In the genomic region with DNA sequence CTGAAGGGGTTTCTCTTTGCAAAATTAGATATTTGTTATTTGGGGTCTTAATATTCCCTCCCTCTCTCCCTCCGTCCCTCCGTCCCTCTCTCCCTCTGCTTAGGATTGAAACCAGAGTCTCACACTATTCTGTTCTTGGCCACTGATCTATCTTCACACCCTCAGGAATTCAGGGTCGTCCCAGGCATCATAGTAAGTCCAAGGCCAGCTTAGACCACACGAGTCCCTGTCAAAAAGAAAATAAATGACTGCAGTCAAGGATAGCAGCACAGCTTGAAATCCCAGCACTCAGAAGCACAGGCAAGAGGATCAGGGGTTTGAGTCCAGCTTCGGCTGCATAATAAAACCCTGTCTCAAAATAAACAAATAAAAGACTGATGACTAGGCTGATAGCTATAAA, we compare ENCODE assay signal across 16 mouse cellular contexts. TPM values are rescaled to one million over a fixed set of nuclear protein-coding genes. Genes with fewer than 3 reads are reported as not detected.
DNase-seq lines count a peak whose midpoint lies in the region; ATAC-seq lines count a peak whose summit lies in the region.
"Had no signal": no experiment of that assay in that cellular context is flagged by ENCODE, and none has a peak within 500 bp of the region (broad histone marks: within the 10 kb centered on the region; RNA-seq: fewer than 3 reads in every experiment).

No protein-coding gene starts in this region.

- ATAC-seq in megakaryocyte, adult 5-6 weeks (ENCODE audit: poor library complexity, severe bottlenecking) = no peak
- ATAC-seq: forebrain, embryonic 13.5 days; forebrain, embryonic 15.5 days; forebrain, postnatal 0 days had no signal

- peak; percentile 59 for DNase-seq in adrenal gland, adult 2 months
- no peak for DNase-seq in adrenal gland, postnatal 25 days
- DNase-seq in ovary, adult 18-20 months (ENCODE audit: low spot score) = peak; percentile 46
- DNase-seq in ovary, postnatal 36 days (ENCODE audit: low spot score) = no peak
- DNase-seq in adrenal gland, postnatal 10 days = peak; percentile 38
- DNase-seq in adrenal gland, postnatal 14 days = peak; percentile 45
- no peak for DNase-seq in testis, postnatal 14 days (ENCODE audit: low spot score)
- DNase-seq: cerebellum, adult 11-12 months; cerebellum, adult 2 months; cerebellum, adult 9-10 months; cerebellum, postnatal 10 days; cerebellum, postnatal 25 days; forebrain, postnatal 0 days had no signal

RNA-seq across cellular contexts. Expression of a gene that starts 35.0 kb away (rescaled TPM):
- 10 to 100 TPM; 11.5 to 18.4 TPM for total RNA-seq in adrenal gland, adult 2 months (2021)
- polyA plus RNA-seq in adrenal gland, adult 2 months (2012; rRNA removed) = 17.5 and 21.1 TPM in 2 replicates
- 7.9 and 17.4 TPM in 2 replicates for total RNA-seq in adrenal gland, postnatal 25 days (2021)
- 10 to 100 TPM; 15.8 to 18.8 TPM for total RNA-seq in adrenal gland, postnatal 10 days (2021)
- 13.2 and 34.2 TPM in 2 replicates for total RNA-seq in adrenal gland, postnatal 14 days (2021)
- total RNA-seq in megakaryocyte, adult 5-6 weeks (2015) = 99.6 and 105 TPM in 2 replicates
- total RNA-seq in megakaryocyte, adult 5-6 weeks (2017) = 88.0 and 148 TPM in 2 replicates

Comparison
In these comparisons a context has a peak if more than half of its experiments do, and no peak if none do; other contexts are left out.
1. DNase-seq: peak in adrenal gland, adult 2 months (single experiment), ovary, adult 18-20 months (single experiment), adrenal gland, postnatal 10 days (single experiment) and adrenal gland, postnatal 14 days (single experiment); none in adrenal gland, postnatal 25 days (single experiment), ovary, postnatal 36 days (single experiment) and testis, postnatal 14 days (single experiment).